Mouse (Mus musculus) forebrain, embryonic 13.5 days (tissue): ENCODE data around the gene Mthfd1. TPM values are rescaled to one million over a fixed set of nuclear protein-coding genes. Genes with fewer than 3 reads are reported as not detected.

Experiments
- ATAC-seq: fragments of 200-750 bp; cut with Nextera tagmentation; 2 replicates; pipeline ENCODE4 v1.8.0; 2017
- H3K27ac ChIP-seq: fragments of 300-500 bp; sonication (generic); 2 replicates; pipeline ENCODE4 v1.5.1; 2015; ENCODE audit warnings: inconsistent platforms, mild to moderate bottlenecking, moderate library complexity
- H3K27me3 ChIP-seq: fragments of 300-500 bp; sonication (generic); 2 replicates; pipeline ENCODE4 v1.6.1; 2015; ENCODE audit warnings: mild to moderate bottlenecking, inconsistent platforms
- H3K36me3 ChIP-seq: fragments of 300-500 bp; sonication (generic); 2 replicates; pipeline ENCODE4 v1.6.1; 2015; ENCODE audit warnings: mild to moderate bottlenecking, inconsistent platforms; ENCODE audit not compliant: poor library complexity, severe bottlenecking
- H3K4me1 ChIP-seq: fragments of 300-500 bp; sonication (generic); 2 replicates; pipeline ENCODE4 v1.6.1; 2015; ENCODE audit warnings: inconsistent platforms
- H3K4me2 ChIP-seq: fragments of 300-500 bp; sonication (generic); 2 replicates; pipeline ENCODE4 v1.6.1; 2015; ENCODE audit warnings: inconsistent platforms, mild to moderate bottlenecking, moderate library complexity
- H3K4me3 ChIP-seq: fragments of 300-500 bp; sonication (generic); 2 replicates; pipeline ENCODE4 v1.5.1; 2015; ENCODE audit warnings: mild to moderate bottlenecking, inconsistent platforms
- H3K9ac ChIP-seq: fragments of 300-500 bp; sonication (generic); 2 replicates; pipeline ENCODE4 v1.6.1; 2015; ENCODE audit warnings: mild to moderate bottlenecking, inconsistent platforms
- H3K9me3 ChIP-seq: fragments of 300-500 bp; sonication (generic); replicated peaks from 2 replicates; pipeline ENCODE4 v1.6.1; 2016; ENCODE audit warnings: inconsistent platforms
- WGBS: fragments of 180-500 bp; shearing (Covaris S2); methylation state at CpG from one replicate; pipeline ENCODE4 v1.1.7; 2015; 5-methylcytosine and 5-hydroxymethylcytosine counted together
- polyA plus RNA-seq: library from polyadenylated mRNA; unstranded; fragments of >200 nt; fragmentation: Nextera tagmentation; extraction: Ambion mirVana; gene quantifications from 2 replicates; pipeline ENCODE4 v1.2.1, GENCODE M21; 2015

Gene Mthfd1
- polyA plus RNA-seq, 1 experiment from 2014 or later = 48.0 TPM

DNA sequence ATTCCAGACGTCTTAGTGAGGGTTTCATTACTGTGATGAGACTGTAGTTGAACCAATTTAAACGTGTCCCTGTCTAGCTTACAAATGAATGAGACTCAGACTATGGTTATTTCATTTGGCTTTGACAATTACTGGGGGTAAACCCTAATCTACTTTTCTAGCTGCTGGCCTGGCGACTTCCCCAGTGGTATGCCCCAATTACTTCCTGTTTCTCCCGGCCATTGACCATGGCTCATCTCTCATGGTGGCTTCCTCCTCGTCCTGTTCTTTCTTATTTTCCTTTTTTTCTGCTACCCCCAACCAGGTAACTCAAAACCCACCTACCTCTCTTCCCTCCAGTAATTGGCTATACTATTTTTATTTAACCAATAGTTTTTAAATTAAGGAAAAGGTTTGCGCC is 9.9 kb downstream of the Mthfd1 start:
- Histone ChIP-seq H3K4me3 (no peak overlapping the region), H3K9me3 (no peaks in the 10 kb centered on the region), H3K36me3 (no peaks in the 10 kb centered on the region), H3K27ac (no peak overlapping the region), H3K4me1 (peaks cover 5% of the 10 kb centered on the region; the same call in 1 of the 2 replicates), H3K9ac (no peak overlapping the region), H3K4me2 (no peak overlapping the region), H3K27me3 (no peaks in the 10 kb centered on the region)
- WGBS = 87% methylated on average over 6 of the region's 6 CpGs
- no peak for ATAC-seq

DNA sequence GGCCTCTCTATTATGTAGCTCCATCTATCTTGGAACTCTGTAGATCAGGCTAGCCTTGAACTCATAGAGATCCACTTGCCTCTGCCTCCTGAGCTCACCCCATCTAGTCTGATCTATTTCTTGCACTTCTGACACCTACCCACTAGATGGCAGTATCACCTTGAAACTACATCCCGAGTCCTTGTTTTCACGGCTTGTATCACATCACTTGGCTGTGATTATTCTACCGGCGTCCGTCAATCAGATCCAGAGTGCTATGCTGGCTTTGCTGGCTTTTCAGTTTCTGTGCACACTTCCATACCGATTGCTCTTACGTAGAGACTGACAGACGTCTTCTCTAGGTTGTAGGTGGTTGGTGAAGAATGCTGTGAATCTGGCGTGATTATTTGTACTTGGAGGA is 11.8 kb downstream of the Mthfd1 start:
- Histone ChIP-seq H3K4me3 (no peak overlapping the region), H3K36me3 (peaks cover 12% of the 10 kb centered on the region), H3K9me3 (no peaks in the 10 kb centered on the region), H3K9ac (no peak overlapping the region), H3K4me2 (no peak overlapping the region), H3K27me3 (no peaks in the 10 kb centered on the region), H3K4me1 (peaks cover 5% of the 10 kb centered on the region; the same call in 1 of the 2 replicates), H3K27ac (no peak overlapping the region)
- peak; percentile 50; the same call in 1 of the 2 replicates for ATAC-seq
- WGBS = 72% methylated on average over 9 of the region's 9 CpGs

DNA sequence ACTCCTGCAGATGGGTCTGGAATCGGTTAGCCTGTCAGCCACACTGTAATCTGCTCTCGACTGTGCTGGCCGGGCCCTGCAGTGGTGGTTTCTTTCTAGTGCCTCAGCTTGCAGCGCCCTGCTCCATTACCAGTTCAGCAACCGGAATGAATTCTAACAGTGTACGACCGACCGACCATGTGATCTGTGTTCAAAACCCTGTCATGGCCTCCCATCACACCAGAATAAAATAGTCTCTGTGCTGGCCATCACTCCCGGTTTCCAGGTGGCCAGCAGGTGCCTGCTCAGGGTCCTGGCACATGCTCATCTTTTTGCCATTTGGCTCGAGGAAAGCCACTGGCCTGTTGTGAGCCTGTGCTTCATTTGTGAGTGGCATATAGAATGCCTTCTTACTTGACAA is 13.6 kb downstream of the Mthfd1 start:
- H3K4me1 ChIP-seq = peaks cover 5% of the 10 kb centered on the region; the same call in 1 of the 2 replicates
- no peak overlapping the region for H3K4me2 ChIP-seq
- H3K27ac ChIP-seq = no peak overlapping the region
- WGBS = 78% methylated on average over 10 of the region's 10 CpGs
- H3K9ac ChIP-seq = no peak overlapping the region
- peaks cover 14% of the 10 kb centered on the region for H3K36me3 ChIP-seq
- no peak for ATAC-seq
- no peaks in the 10 kb centered on the region for H3K9me3 ChIP-seq
- H3K4me3 ChIP-seq = no peak overlapping the region
- no peaks in the 10 kb centered on the region for H3K27me3 ChIP-seq

DNA sequence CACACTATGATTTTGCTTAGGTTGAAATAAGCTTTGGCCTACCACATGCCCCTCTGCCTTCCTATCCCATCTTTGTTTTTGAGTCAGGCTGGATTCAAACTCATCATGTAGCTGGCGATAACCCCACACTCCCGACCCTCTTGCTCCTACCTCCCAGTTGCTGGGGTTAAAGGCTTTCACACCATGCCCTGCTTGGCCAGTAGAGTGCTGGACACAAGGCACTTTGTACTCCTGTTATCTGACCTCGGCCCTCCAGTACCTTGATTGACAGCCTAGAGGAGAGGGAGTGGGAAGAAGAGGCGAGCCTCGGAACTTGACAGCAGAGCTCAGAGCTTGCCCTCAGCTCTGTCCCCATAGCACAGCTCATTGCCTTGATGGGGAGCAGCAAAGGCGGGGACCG is 14.1 kb downstream of the Mthfd1 start:
- peaks cover 5% of the 10 kb centered on the region; the same call in 1 of the 2 replicates for H3K4me1 ChIP-seq
- no peaks in the 10 kb centered on the region for H3K9me3 ChIP-seq
- no peaks in the 10 kb centered on the region for H3K27me3 ChIP-seq
- H3K36me3 ChIP-seq = peaks cover 14% of the 10 kb centered on the region
- no peak overlapping the region for H3K27ac ChIP-seq
- H3K4me2 ChIP-seq = no peak overlapping the region
- no peak overlapping the region for H3K9ac ChIP-seq
- 79% methylated on average over 7 of the region's 7 CpGs for WGBS
- no peak overlapping the region for H3K4me3 ChIP-seq
- no peak for ATAC-seq

DNA sequence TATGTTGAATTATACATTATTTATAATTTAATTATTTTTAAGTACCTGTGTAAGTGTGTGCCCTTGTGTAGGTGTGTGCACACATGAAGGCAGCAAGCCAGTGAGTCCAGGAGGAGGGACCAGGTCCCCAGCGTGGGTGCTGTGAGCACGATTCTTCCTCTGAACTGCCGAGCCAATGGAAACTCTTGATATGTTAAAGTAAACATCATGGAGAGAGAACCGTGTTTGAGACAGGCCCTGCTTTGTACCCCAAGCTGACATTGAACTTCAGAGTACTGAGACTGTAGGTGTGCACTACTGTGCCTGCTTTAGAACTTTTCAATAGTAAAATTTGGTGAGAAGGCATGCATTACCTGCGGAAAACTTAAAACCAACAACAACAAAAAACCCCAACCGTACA is 16.4 kb downstream of the Mthfd1 start:
- H3K27me3 ChIP-seq = no peaks in the 10 kb centered on the region
- H3K4me1 ChIP-seq = peaks cover 5% of the 10 kb centered on the region; the same call in 1 of the 2 replicates
- no peak overlapping the region for H3K27ac ChIP-seq
- H3K9me3 ChIP-seq = no peaks in the 10 kb centered on the region
- no peak for ATAC-seq
- peaks cover 14% of the 10 kb centered on the region for H3K36me3 ChIP-seq
- WGBS = 92% methylated on average over 6 of the region's 6 CpGs
- no peak overlapping the region for H3K4me3 ChIP-seq
- no peak overlapping the region for H3K9ac ChIP-seq
- no peak overlapping the region for H3K4me2 ChIP-seq

DNA sequence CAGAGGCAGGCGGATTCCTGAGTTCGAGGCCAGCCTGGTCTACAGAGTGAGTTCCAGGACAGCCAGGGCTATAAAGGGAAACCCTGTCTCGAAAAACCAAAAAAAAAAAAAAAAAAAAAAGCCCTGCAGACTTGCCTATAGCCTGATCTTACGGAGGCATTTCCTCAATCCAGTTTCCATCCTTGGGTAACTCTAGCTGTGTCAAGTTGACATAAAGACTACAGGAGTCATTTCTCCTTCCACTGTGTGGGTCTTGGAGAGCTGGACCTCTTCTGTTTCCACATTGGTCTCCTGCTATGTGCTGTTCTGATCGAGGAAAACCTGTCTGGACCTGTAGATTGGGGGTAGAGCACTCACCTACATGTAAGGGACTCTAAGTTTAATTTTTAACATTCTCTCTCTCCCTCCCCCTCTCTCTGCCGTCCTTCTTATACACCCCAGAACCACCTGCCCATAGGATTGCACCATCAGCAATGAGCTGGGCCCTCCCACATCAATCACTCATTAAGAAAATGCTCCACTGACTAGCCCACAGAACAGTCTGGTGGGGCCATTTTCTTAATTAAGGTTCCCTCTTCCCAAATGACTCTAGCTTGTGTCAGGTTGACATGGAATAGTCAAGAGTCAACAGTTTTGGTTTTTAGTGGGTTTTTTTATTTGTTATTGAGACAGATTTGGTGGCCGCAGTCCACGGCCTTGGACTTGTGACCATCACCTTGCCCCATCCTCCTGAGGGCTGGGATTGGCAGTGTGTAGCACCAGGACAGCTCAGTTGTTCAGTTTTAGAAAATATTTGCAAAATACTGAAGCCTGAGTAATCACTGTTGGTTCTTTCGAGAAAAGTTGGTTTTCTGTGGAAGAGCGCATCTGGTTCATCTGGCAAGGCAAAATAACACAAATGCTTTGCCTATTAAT is 17.8 kb downstream of the Mthfd1 start:
- 93% methylated on average over 10 of the region's 10 CpGs for WGBS
- Histone ChIP-seq H3K4me3 (no peak overlapping the region), H3K27me3 (no peaks in the 10 kb centered on the region), H3K4me2 (no peak overlapping the region), H3K4me1 (peaks cover 5% of the 10 kb centered on the region; the same call in 1 of the 2 replicates), H3K9me3 (no peaks in the 10 kb centered on the region), H3K9ac (no peak overlapping the region), H3K27ac (no peak overlapping the region), H3K36me3 (peaks cover 21% of the 10 kb centered on the region)
- ATAC-seq = no peak

DNA sequence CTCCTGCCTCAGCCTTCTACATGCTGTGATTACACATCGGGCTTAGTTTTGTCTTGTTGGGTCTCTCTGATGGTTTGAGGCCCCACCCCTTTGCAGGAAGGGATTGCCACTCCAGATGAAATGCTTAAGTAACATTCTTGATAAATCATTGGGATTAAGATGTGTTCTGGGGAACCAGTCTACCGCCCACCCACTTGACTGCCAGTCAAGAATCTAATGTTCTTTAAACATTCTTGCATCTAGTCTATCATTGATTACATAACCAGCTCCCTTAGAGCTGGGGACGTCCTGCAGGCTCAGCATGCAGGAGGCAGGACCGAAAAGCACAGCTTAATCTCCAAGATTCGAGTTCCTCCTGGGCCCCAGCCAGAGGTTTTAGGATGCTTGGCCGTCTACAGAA is 23.1 kb downstream of the Mthfd1 start:
- Histone ChIP-seq H3K4me1 (peaks cover 18% of the 10 kb centered on the region), H3K4me3 (no peak overlapping the region), H3K9me3 (no peaks in the 10 kb centered on the region), H3K36me3 (peaks cover 34% of the 10 kb centered on the region), H3K4me2 (no peak overlapping the region), H3K27me3 (no peaks in the 10 kb centered on the region), H3K27ac (no peak overlapping the region), H3K9ac (no peak overlapping the region)
- ATAC-seq = no peak
- 78% methylated on average over 6 of the region's 6 CpGs for WGBS

DNA sequence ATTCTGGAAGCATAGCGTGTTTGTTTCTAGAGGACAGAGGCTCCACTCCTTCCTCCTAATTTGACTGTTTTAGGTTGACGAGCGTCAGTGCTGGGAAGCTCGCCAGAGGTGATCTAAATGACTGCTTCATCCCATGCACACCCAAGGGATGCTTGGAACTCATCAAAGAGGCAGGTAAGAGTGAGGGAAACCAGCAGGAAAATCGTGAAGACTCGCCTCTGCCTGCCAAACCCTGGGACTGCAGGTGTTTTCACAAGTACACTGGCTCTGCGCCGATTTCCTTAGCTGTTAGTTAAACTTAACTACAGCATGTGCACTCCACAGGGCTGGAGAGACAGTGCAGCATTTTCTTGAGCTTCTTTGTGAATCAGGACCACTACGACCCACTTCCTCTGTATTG is 25.5 kb downstream of the Mthfd1 start:
- Histone ChIP-seq H3K4me3 (no peak overlapping the region), H3K27ac (no peak overlapping the region), H3K36me3 (peaks cover 55% of the 10 kb centered on the region), H3K4me1 (peaks cover 18% of the 10 kb centered on the region), H3K9me3 (no peaks in the 10 kb centered on the region), H3K4me2 (no peak overlapping the region), H3K27me3 (no peaks in the 10 kb centered on the region), H3K9ac (no peak overlapping the region)
- WGBS = 79% methylated on average over 9 of the region's 9 CpGs
- no peak for ATAC-seq

DNA sequence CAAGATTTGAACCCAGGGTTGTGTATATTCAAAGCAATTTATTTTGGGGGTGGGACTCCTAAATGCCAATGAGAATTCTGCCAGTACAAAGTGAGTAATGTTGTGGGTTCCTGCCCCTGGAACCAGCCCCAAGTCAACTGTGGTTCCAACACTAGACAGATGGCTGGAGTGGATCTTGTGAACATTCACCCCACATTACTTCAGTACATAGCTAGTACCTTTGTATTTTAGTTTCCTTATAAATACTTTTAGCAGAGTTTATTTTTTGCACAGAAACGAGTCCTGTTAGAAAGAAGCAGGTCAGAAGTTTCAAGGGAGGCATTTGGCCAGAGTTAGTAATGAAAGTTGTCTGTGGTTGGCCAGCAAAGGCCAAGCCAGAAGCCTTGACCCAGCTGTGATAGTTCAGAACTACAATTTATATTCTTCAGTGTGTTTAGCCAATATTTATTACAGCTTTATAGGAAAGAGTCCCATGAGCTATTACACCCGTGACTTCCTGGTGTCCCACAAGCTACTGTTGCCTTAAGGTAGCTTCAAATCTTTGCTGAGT is 26.1 kb downstream of the Mthfd1 start:
- Histone ChIP-seq H3K4me2 (no peak overlapping the region), H3K9ac (no peak overlapping the region), H3K4me1 (peaks cover 18% of the 10 kb centered on the region), H3K27me3 (no peaks in the 10 kb centered on the region), H3K27ac (no peak overlapping the region), H3K9me3 (no peaks in the 10 kb centered on the region), H3K36me3 (peaks cover 56% of the 10 kb centered on the region), H3K4me3 (no peak overlapping the region)
- 91% methylated on average over 2 of the region's 2 CpGs for WGBS
- no peak for ATAC-seq

DNA sequence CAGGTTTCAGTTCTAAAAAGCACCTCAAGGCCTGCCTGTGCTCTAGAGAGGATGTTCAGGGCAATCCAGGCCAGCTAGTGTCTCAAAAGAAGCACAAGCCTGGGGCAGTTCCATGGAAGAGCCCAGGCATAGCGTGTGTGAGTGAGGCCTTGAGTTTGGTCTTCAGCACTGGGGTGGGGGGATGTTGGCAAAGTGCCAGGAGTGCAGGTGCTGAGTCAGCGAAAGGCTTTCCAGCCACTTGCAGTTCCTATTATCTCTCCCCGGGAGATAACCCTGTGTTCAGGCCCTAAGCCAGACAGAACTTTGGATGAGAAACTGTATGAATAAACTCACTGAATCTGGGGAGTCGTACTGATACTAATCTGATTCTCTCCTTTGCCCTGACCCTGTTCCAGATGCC is 27.0 kb downstream of the Mthfd1 start:
- Histone ChIP-seq H3K4me2 (no peak overlapping the region), H3K27me3 (no peaks in the 10 kb centered on the region), H3K36me3 (peaks cover 54% of the 10 kb centered on the region), H3K9ac (no peak overlapping the region; the same call in 1 of the 2 replicates), H3K27ac (0 out of 2 replicates have a peak overlapping the region, but pooled peaks have one; percentile 1), H3K9me3 (no peaks in the 10 kb centered on the region), H3K4me3 (no peak overlapping the region), H3K4me1 (peaks cover 20% of the 10 kb centered on the region)
- ATAC-seq = peak; percentile 55
- 47% methylated on average over 4 of the region's 4 CpGs for WGBS

DNA sequence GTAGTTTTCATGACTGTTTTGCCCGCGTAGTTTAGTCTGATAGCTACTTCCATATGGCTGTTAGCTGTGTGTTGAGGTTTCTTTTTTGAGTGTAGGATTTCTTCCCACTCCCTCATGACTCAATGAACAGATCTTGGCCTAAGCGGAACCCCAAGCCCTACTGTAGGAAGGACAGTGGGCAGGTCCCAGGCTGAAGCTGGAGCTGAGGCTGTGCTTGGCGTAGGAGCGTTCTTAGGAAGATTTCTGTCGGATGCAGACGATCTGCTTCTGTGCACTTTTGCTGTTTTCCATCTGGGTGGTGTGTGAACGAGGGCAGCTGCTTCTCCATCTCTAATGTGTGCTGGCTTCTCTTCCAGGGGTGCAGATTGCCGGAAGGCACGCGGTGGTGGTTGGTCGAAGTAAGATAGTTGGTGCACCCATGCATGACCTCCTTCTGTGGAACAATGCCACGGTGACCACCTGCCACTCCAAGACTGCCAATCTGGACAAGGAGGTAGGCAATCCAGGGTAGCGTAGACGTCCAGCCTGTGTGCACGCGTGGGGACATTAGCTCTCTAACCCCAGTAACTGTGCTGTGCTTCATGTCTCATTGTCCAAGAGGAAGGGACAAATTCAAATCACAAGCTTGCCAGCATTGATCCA is 27.6 kb downstream of the Mthfd1 start:
- peaks cover 25% of the 10 kb centered on the region for H3K4me1 ChIP-seq
- 88% methylated on average over 17 of the region's 17 CpGs for WGBS
- no peak overlapping the region for H3K4me3 ChIP-seq
- H3K9me3 ChIP-seq = no peaks in the 10 kb centered on the region
- H3K36me3 ChIP-seq = peaks cover 50% of the 10 kb centered on the region
- H3K4me2 ChIP-seq = no peak overlapping the region
- no peaks in the 10 kb centered on the region for H3K27me3 ChIP-seq
- no peak overlapping the region for H3K9ac ChIP-seq
- peak overlapping the region; percentile 1; the same call in 1 of the 2 replicates for H3K27ac ChIP-seq
- ATAC-seq = 0 out of 2 replicates have a peak, but pooled peaks have one; percentile 20

DNA sequence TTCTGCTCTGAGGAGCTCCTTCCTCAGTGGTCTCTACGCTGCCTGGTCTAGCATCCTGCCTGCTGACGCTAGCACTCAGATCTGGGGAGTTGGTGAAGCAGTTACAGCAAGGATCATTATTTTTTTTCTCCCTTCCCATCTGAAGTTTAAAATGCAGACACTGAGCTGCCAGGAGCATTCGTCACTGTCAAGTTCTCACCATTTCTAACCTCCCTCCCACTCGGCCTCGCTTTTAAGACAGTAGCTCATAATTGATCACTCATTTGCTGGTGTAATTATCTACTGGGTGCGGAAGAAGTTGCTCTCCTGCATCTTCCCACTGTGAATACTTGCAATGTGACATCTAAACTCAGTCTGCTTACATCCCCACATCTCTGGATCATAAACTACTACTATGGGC is 30.3 kb downstream of the Mthfd1 start:
- H3K27me3 ChIP-seq = no peaks in the 10 kb centered on the region
- no peak for ATAC-seq
- 88% methylated on average over 6 of the region's 6 CpGs for WGBS
- peaks cover 56% of the 10 kb centered on the region for H3K36me3 ChIP-seq
- H3K4me2 ChIP-seq = no peak overlapping the region
- peaks cover 33% of the 10 kb centered on the region for H3K4me1 ChIP-seq
- H3K9me3 ChIP-seq = no peaks in the 10 kb centered on the region
- H3K4me3 ChIP-seq = no peak overlapping the region
- H3K27ac ChIP-seq = no peak overlapping the region
- H3K9ac ChIP-seq = no peak overlapping the region
